Mouse (Mus musculus): ENCODE measurements around the gene Tnni2.

DNA sequence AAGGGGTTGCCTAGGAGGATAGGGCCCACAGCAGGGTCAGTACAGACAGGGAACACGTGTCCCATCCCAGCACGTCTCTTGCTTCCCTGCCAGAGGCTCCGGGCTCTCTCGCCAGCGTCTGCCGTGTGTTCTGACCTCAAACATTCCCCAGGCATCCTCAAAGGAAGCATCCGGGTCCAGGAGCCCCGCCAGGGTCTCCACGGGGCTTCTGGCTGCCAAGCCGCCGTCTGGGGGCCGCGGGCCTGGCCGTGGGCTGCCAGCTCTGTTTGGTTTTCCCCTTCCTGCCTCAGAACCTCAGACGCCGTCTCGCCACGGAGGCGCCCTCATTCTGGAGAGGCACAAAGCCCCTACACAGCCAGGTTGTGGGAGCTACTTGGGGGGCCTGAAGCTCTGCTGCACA lies 8.0 kb upstream of the Tnni2 start:
- TF ChIP-seq TAL1 (IDR thresholded peaks at IDR 0.05; ENCODE audit: low read length) (no peak), GATA1 (IDR thresholded peaks at IDR 0.05; ENCODE audit: low read length) (no peak)
